Mouse (Mus musculus) common myeloid progenitor, adult 5-6 weeks (primary cell): ENCODE results near the gene Aif1l. TPM values are rescaled to one million over a fixed set of nuclear protein-coding genes. Genes with fewer than 3 reads are reported as not detected.

ENCODE experiments used
- ATAC-seq: replicated peaks from 2 replicates; pipeline ENCODE4 v1.8.0; 2016; ENCODE audit warnings: low read depth, mild to moderate bottlenecking, moderate TSS enrichment, inconsistent platforms; ENCODE audit not compliant: poor library complexity, severe bottlenecking
- total RNA-seq: library from RNA; stranded (forward); fragments of 200-1000, 187-1606 nt; gene quantifications from 2 replicates; pipeline ENCODE4 v1.2.3, GENCODE M21; 2017

The Aif1l gene
- total RNA-seq, 1 experiment from 2014 or later, result 0.91 TPM

DNA sequence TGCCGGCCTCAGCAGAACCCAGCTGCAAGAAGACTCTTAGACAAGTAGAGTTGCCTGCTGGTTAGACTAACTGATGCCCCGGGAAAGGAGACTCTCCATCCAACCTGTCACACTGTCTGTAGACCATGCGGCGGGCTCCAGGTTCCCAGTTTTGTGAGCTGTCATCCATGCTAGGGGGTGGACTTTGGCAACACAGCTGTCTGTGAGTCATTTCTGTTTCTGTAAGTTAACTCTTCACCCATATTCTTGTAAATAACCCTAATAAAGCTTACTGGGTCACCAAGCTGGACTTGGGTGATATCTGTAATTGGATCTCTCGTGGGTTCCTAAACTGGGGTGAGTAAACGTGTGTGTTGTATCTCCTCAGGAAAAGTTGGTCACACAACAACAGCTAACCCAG lies 1.1 kb upstream of the Aif1l start:
- no peak for ATAC-seq

DNA sequence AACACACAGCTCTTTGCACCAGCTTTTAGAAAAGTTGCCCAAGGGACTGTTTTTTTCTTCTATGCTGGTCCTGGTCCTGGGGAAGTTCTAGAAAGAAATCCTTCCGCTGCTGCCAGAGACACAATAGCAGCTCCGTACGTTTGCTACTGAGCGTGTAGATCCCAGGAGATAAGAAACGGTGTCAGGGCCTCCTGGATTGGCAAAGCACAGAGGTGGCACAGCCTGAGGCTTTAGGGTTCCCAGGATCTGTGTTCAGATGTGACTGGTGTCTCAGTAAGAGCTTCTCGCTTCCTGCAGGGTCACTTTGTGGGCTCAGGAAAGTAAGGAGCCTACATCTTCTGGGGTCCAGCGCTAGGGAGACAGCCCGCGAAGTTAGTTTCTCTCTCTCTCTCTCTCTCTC lies 1.0 kb downstream of the Aif1l start:
- no peak for ATAC-seq

DNA sequence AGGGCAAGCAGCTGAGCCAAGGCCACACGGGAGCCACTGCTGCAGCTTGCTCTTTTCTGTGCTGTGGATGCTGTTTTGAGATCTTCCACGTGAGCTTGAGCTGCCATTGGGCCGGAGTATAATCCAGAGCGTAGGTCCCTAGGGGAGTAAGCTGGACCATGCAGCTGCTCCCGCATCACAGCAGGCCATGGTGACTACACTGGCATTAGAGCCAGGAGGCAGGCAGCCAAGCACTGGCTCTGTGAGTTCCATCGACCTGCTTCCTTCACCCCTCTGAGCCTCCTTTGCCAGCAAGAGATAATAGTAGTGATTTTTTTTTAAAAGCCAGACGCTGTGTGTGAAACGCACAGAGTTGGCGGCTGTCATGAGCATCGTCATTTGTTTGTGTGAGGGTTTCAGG lies 2.3 kb downstream of the Aif1l start:
- ATAC-seq, result no peak

DNA sequence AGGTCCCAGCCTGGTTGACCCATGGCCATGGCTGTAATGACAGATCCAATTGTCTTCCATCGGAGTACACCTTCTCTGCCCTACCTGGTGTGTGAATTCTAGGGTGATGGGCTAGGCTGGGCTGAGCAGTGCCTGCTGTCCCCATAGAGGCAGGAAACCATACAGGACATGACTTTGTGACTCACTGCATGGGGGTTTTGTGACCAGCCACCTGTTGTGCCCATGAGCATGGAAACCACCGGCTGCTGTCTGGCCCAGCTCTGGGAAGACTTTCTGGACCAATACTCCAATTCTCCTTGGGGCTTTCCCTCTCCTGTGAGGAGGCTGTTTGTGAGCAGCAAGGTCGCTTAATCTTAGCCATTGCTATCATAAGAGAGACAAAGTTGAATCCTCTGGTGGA lies 2.8 kb downstream of the Aif1l start:
- ATAC-seq, result no peak

DNA sequence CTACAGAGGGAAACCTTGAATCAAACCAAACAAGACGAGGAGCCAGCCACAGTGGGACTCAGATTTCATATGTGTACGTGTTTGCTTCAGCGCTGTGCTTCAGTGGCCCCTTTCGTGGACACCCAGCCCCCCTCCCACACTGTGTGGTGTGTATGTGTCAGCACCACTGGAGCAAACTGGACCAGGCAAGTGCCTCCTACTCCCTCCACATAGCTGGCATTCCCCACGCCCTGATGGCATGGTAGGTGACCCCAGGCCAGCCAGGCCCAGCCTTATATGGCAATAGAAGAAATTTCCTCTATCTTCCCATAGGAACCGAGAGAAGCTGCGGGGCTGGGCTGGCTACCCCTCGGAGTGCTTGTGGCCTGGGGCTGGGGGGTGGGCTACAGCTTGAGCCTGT lies 3.7 kb downstream of the Aif1l start:
- no peak for ATAC-seq

DNA sequence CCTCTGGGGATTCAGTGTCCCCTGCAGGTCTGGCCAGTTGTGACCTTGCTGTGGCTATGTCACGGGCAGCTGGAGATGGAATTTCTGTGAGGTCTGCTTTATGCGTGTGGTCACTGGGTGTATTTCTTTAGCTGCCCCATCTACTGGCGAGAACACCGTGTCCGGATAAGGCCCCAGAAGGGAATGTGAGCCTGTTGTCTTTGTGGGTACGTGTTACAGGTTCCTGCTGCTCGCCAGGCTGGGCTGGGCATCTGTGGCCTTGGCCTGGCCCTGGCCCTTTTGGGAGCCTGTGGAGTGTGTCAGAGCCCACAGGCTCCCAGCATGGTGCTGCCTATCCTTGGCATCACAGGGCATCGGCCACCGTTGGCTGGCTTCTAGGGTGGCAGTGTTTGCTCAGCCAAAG lies 4.8 kb downstream of the Aif1l start:
- ATAC-seq, result no peak

DNA sequence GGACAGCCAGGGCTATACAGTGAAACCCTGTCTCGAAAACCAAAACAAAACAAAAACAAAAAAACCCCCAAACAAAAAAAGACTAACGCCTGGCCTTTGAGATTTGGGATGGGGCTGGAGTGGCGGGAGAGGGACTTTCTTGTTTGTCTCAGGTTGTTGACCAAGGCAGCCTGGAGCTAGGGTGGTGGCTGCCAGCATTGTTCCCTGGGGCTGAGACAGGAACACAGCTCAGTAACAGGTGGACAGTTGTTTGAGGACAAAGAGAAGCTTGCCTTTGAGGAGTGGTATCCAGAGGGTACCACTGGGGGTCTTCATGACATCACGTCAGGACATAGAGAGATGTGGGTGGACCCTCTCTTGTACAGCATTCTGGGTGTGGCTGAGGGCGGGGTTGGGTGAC lies 5.7 kb downstream of the Aif1l start:
- ATAC-seq, result no peak

DNA sequence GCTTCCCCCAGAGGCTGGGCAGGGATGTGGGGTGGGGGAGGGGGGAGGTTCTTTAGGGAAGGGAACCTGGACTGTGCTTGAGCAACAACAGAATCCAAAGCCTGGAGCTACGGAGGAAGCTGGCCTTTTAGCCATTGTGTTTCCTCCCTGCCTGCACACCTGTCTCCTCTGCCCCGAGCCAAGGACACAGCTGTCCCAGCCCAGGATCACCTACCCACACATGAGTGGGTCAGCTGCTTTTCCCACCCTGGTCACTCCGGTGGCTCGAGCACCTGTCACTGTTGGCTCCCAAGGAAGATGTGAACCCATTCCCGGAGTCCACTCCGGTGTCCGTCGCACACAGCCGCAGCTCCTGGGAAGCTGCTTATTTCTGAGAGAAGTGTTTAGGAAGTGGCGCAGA lies 7.3 kb downstream of the Aif1l start:
- no peak for ATAC-seq

DNA sequence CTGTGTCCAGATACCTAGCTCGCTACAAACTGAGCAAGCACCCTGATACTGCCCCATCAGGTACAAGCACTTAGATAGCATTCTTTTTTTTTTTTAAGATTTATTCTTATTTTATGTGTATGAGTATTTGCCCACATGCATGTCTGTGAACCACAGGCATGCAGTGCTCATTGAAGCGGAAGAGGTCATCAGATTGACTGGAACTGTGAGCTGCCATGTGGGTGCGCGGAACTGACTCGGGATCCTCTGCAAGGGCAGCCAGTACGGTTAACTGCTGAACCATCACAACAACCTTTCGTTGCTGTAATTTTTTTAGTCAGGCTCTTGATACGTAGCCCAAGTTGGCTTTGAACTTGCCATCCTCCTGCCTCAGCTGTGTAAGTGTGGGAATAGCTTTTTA lies 11.0 kb downstream of the Aif1l start:
- ATAC-seq, result no peak

DNA sequence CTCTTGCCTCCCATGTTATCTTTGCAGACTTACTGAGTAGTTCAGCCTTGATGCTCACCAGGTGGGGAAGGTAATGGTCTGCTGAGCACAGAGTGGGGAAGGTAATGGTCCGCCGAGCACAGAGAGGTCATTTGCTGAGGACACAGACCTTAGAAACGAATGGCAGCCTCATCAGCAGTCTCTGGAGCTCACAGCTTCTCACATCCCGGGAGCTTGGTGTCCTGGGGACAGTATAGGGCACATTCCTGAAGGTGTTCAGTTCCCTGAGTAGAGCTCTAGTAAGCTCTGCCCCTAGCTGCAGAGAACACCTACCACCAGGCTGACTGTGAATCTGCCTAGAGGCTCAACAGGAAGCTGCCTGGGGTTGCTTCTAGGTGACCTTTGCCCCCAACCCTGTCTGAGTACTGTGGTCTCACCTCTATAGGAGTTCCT lies 11.9 kb downstream of the Aif1l start:
- ATAC-seq, result no peak

DNA sequence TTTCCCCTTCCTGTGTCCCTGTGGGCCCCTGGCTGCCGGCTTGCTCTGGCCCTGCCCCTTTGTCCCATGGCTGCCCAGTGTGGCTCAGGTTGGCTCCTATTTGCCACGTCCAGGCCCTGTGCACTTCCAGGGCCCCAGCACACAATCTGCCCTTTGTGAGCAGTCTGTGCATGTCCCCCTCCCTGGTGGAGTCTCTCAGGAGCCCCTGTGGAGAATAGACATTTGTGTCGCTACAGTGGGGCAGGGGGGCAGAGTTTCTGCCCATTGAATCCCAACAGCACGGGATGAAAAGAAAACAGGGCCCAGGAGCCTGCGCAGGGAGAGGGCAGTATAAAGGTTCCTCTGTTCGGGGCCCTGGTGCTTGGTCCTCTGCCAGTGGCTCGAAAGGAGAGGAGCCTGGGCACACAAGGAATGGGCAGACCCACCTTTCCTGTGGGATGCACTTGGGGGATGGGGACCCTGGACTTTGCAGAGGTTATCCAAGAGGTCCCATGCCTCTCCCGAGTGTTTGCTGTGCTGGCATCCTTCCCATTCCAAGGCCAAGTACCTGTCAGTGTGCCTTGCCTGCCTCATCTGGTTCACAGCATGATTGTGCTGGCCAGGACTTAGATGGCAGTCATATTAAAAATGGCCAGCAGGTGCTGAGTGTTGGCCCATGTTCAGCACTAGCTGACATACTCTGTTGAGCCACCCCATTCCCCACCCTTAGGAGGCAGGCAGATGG lies 12.7 kb downstream of the Aif1l start:
- no peak; the same call in 1 of the 2 replicates for ATAC-seq

DNA sequence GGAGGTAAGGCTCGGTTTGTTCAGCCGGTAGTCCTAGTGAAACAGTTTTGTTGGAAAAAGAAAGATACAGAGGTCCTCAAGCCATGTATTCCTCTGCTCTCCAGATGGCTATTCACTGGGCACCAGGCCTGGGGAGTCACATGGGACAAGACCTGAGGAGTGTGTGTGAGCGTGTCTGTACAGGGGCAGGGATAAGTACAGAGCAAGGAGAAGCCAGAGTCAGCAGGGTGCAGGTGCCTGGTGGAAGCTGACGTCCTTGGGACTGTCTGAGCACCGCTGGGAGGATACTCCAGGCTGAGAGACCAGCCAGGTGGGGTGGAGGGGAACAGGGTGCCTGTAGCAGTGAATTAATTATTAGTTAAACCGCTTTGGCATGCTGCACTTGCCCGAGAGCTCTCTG lies 13.6 kb downstream of the Aif1l start:
- no peak for ATAC-seq

DNA sequence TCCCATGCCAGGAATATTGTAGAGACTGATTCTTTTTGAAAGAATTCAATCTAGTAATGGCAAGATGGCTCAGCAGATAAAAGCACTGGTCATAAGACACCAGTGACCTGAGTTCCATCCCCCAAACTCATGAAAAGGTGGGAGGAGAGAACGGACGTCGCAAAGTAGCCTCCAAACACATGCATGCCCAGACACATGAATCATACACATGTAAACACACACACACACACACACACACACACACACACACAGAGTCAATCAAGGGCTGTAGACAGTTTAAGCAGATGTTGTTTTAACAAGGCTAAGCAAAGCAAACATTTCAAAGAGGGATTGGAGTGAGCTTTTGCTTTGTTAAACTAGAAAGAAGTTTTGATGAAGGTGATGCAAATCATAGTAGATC lies 14.3 kb downstream of the Aif1l start:
- ATAC-seq, result no peak

DNA sequence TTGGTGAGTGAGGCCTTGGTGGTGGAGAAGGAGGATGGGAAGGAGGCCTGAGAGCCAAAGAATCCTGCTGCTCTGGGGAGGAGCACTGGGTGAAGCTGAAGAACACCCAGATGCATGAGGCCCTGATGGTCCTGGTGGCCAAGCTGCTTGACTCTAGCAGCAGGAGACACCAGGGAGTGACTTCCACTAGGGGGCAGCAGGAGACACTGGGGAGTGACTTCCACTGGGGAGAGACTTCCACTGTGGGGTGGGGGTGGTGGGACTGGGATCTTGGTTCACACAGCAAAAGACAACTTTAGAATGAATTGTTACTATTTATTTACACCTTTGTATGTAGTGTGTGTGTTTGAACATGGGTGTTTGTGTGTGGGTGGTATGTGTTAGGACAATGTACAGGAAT lies 15.2 kb downstream of the Aif1l start:
- peak; percentile 69 for ATAC-seq

DNA sequence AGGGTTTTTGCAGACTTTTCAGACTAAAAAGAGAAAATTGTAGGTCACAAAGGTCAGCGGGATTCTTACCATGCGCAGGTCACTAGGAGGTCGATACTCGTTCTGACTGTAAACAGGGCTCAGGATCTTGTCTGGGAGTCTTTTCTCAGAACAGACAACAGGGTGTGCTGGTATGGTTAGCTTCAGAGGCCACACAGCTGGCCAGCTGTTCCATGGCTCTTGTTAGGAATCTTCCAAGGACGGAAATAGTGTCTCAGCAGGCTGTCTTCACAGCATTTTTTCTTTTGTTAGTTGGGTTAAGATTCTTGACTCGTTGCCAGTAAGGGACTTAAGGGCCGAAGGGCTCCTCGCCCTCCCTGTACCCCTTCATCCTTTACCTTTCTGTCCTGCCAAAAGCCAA lies 16.9 kb downstream of the Aif1l start:
- no peak for ATAC-seq

DNA sequence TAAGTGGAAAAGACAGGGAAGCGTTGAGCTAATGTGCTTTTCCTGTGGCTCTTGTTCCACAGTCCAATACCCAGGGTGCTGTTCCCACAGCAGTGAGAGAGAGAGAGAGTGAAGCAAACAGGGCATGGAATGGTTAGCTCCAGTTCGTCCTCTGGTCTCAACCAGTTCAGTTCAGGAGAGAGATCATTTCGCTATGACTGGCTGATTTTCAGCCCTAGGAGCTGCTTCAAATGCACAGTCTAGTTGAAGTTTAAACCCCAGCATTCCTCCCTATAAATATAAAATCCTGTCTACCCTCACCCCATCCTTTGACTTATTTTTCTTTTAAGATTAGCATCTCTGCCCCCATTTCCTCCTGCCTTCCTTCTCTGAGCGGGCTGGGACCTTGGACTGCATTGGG lies 22.6 kb downstream of the Aif1l start:
- ATAC-seq, result no peak

DNA sequence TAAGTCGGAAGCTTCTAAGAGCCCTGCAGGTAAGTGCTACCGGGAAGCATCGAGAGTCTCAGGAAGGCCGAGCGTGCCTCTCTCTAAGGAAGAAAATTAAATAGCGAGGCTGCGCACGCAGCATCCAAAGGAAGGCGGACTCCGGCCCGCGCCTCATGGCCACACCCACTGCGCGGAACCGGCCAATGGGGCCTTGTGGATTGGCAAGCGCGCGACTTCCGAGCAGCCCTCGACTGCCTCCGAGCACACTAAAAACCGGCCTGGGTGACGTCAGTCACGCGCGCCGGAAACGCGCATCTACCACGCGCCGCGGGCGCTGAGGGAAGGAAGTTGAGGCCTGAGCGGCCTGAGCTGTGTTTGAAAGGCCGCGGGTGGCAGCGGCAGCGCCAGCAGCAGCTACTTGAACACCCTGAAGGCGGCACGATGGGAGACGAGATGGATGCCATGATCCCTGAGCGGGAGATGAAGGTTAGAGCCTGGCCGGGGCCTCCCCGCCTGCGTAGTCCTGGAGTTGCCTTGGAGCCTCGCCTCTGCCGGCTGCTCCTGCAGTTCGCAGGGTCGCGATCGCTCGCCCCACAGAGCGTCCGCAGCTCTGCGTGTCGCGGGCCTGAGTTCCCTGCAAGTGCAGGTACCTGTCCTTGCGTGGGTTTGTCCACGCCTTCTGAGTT lies 24.3 kb downstream of the Aif1l start, which contains the start of gene Nup214:
Gene Nup214 (plus strand): TSS at position 296 of the 668 bp plus-strand sequence.
- ATAC-seq, result peak; percentile 99

DNA sequence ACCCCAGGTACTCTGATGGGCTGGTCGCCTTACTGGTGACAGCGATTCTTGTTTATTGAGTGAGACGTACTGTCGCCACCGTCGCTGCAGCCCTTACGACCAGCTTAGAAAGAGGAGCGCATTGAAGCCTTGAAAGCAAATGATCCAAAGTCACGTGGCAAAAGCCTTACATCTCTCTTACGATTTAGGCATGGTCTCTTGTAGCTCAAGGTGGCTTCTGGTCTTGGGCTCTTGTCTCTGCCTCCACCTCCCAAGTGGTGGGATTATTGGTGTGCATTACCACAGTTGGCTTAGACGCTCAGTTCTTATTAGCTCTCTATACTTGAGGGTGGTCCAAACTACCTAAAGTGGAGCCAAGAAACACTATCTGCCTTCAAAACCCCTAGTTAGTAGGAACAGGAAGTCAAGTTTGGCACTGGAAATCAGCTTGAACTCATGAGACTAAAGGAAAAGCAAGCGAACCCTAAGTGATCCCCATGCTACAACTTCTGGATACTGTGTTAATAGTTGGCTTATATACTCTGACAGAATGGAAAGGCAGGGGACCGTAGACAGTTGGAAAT lies 25.0 kb downstream of the Aif1l start:
- no peak for ATAC-seq

DNA sequence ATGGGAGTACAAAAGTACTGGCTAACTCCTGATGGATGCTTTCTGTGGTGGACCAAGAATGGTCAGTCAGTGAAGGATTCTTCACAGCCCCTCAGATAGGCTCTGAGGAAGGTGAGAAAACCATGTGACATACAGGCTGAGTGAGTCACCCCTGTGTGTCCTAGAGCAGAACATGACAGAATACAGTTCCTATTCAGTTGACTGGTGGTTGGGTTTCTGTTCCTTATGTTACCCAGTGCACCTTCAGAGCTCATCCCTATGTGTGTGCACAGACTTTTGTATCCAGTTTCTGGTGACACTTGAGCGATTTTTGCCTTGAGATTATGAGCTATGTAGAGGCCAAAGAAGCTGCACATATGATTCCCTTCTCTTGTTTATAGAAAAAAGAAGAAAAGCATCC lies 37.8 kb downstream of the Aif1l start:
- no peak for ATAC-seq

DNA sequence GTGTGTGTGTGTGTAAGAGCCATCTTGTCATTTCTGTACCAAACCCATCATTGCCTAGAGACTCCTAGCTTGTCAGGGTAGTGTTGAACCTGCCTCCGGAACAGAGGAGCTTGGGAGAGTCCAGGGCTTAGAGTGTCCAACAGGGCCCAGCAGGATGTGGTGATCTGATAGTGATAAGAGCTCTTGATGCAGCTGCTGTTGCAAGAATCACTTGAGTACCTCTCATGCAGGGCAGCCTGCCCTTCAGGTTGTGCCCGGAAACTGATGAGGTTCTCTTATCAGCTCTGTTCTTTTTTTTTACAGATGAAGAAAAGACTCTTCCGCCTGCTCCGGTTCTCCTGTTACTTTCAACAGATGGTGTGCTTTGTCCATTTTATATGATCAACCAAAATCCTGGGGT lies 41.0 kb downstream of the Aif1l start:
- ATAC-seq, result no peak

DNA sequence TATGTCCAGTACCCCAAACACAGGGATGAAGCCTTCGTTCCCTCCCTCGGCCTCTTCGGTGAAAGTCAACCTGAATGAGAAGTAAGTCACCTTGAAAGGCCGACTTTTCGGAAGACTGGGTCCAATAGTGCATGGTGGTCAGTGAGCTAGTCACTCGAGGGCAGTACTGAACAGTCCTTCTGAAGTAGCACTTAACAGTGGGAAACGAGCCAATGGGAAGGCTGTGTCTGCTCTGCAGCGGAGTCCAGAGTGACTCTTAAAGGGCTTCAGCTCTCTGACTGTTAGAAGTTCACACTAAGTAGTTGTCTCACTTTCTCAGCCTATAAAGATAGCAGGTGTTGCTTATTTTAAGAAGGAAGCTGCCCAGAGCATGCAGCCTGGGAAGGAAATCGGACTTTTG lies 45.0 kb downstream of the Aif1l start:
- no peak for ATAC-seq

DNA sequence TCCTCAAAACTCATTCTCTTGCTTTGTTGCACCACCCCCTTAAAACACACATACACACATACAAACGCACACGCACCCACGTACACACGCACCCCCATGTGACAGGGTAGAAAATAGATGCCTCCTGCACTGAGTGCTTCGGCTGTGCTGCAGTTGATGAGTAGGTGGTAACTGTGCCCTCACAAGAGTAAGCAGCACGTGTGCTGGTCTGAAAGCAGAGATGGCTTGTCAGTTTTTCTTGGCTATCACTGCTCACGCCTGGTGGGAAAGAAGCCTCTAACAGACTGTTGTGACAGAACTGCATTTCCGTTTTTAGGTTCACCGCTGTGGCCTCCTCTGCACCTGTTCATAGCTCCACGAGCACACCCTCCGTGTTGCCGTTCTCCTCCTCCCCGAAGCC lies 46.1 kb downstream of the Aif1l start:
- ATAC-seq, result no peak
